Mouse (Mus musculus) heart, adult 11 months (tissue): ENCODE data around the gene Car5b.
A peak's percentile ranks its signal among the peaks of the same experiment; 100 is the strongest.

Experiments used
- DNase-seq: peaks from one replicate; pipeline ENCODE4 v3.0.0; 2022

Car5b gene

GRCm38 (mm10) chrX:163957803-163958466 lies 69.9 kb downstream of the Car5b start:
- peak; percentile 98 for DNase-seq

DNA sequence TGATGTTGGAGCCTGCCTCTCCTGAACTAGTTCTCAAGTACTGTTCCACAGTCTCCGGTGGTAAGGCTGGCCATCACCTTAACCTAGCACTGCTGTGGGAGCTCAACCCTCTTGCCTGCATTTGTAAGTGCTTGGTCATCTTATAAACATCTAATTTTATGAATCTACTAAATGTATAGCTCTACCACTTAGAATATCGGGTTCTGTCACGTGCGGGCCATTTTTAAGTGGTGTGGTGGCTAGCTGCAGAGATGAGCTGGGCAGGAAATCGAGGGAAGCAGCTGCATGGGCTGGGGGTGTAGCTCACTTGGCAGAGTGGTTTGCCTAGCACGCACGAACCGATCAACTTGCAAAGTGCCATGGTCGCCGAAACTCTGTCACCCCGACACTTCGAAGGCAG lies 70.4 kb downstream of the Car5b start:
- DNase-seq, result no peak

DNA sequence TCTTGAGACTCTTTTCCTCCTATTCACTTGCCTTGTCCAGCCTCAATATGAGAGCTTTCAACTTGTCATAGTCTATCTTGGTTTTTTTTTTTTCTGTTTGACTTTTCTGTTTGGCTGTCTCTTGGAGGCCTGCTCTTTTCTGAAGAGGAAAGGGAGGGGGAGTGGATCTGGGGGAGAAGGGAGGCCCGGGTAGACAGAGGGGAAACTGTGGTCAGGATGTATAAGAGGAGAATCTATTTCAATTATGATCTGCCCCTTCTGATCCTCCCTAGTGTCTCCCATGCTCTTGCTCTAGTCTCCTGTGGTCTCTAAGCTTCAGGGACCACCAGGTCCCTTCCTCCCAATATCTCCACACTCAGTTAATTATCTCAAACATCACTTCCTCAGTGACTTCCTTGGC lies 76.2 kb downstream of the Car5b start:
- DNase-seq, result no peak

- no peak for DNase-seq
Observed at GRCm38 (mm10) chrX:163944381-163944780, 83.4 kb downstream of the Car5b start.

- peak; percentile 95 for DNase-seq
Observed at GRCm38 (mm10) chrX:163938587-163938986, 89.2 kb downstream of the Car5b start.

- DNase-seq, result no peak
Observed at GRCm38 (mm10) chrX:163934731-163935130, 93.1 kb downstream of the Car5b start.

GRCm38 (mm10) chrX:163929550-163929949 lies 98.2 kb downstream of the Car5b start:
- DNase-seq, result no peak
